Mouse (Mus musculus): Measurements from ENCODE around the gene Rnf141. TPM values are rescaled to one million over a fixed set of nuclear protein-coding genes. Genes with fewer than 3 reads are reported as not detected.
A peak's percentile ranks its signal among the peaks of the same experiment; 100 is the strongest.

Gene Rnf141
- 21.4 and 22.5 TPM in 2 replicates for polyA plus RNA-seq (2015; fragmentation: Nextera tagmentation; extraction: Ambion mirVana)

DNA sequence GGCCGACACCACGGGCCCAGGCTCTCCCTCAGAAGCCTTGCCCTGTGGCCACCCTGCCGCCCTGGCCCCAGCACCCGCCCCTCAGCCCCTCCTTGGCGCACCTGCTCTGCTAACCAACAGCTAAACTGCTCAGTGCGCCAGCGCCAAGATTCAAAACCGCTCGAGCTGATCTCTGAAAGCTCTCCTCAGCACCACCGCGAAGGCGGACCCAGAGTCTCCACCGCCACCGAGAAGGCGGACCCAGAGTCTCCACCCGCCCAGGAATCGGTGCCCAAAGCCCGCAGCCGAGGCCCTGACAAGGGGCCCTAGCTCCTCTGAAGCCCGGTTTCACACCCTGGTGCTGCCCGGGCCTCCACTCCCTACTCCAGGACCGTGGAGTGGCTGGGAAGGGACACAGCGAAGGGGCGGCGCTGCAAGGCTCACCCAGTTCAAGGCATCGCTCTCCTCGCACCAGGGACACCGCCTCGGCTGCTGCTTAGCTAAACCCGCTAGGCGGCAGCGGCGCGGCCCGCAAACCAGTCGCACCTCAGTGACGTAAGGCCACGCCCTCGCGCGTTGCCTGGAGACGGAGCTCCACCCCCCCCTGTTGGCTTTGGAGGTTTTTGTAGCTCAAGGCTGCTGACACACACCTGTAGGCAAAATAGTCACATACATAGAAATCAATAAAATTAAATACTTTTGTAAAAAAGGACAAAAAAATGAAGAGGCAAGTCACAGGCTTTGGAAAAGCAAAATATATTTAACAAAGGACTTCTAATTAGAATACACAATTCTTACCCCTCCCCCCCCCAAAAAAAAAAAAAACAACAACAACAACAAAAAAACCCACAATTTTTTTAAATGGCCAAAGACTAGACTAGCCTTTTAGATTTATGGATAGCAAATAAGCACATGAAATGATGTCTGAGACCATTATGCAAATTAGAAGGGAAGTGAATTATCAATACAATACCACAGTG, at the start of gene Rnf141:
Gene Rnf141 (minus strand): TSS at position 542 of the 959 bp plus-strand sequence.
- Histone ChIP-seq H3K27ac (replicated peaks) (peak within 1 kb of the TSS; percentile 89), H3K4me1 (peaks cover 3% of the 10 kb centered on the region; the same call in 1 of the 2 replicates), H3K27me3 (no peaks in the 10 kb centered on the region), H3K4me2 (replicated peaks) (peak within 1 kb of the TSS; percentile 85), H3K36me3 (no peaks in the 10 kb centered on the region), H3K4me3 (replicated peaks) (peak within 1 kb of the TSS; percentile 85), H3K9ac (peak within 1 kb of the TSS; percentile 58), H3K9me3 (replicated peaks) (no peaks in the 10 kb centered on the region)
- ATAC-seq (ENCODE audit: insufficient number of reproducible peaks, low FRiP score, low TSS enrichment, low read depth) = peak; percentile 91
- WGBS = under 1% methylated on average over 42 of the region's 42 CpGs

DNA sequence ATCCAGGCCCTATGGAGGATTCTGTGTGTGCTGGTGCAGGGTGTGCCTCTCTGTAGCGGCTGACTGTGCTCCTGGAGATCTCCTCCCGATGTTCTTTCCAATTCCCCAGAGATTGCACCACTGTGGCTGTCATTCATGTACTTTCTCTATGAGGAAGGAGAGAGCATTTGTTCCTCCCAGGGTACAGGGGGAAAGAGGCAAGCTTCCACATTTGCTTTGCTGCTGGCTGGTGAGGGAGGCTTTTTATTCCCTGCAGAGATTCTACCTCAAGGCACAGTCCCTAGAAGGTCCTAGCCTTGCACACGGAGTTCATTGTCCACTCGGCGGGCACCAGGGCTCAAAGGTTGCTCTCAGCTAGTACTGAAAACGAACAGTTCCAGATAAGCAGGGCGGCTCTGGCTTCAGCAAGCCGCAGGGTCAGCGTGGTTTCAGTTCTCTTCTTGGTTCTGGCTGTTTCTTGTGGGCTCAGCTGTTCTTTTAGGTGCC, 47.3 kb upstream of the Rnf141 start:
- Histone ChIP-seq H3K4me2 (replicated peaks) (no peak overlapping the region), H3K4me3 (replicated peaks) (no peak overlapping the region), H3K27ac (replicated peaks) (no peak overlapping the region), H3K27me3 (no peaks in the 10 kb centered on the region), H3K9ac (no peak overlapping the region), H3K4me1 (no peaks in the 10 kb centered on the region), H3K9me3 (replicated peaks) (no peaks in the 10 kb centered on the region), H3K36me3 (no peaks in the 10 kb centered on the region)
- WGBS = 64% methylated on average over 9 of the region's 9 CpGs
- no peak for ATAC-seq (ENCODE audit: insufficient number of reproducible peaks, low FRiP score, low TSS enrichment, low read depth)

DNA sequence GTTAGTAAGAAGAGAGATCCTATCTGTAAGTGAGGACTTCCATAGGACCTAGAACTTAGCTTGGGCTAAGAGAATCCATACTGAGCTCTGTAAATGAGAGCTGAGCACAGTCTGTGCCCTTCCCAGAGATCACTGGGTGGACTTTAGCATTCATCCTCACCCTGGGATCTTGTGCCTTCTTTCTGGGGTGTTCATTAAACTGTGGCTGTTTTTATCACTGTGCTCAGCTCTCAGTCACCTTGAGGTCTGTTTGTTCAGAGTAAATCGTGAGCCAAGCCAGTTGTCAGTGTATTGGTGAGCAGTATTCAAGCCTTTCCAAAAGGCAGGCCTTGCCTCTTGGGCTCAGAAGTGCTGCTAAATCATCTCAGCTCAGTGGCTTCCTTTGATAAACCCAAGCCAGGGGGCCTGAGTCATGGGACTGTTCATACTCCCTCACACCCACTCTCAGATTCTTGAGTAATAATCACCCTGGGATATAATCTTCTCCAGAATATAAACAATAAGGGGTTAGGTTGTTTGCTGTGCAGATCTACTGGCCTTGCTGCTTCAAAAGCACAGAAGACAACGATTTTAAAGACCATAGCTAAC, 37.6 kb upstream of the Rnf141 start:
- no peak overlapping the region for H3K27ac ChIP-seq (replicated peaks)
- no peaks in the 10 kb centered on the region for H3K4me1 ChIP-seq
- H3K4me3 ChIP-seq (replicated peaks) = no peak overlapping the region
- no peak for ATAC-seq (ENCODE audit: insufficient number of reproducible peaks, low FRiP score, low TSS enrichment, low read depth)
- no peak overlapping the region for H3K4me2 ChIP-seq (replicated peaks)
- H3K36me3 ChIP-seq = no peaks in the 10 kb centered on the region
- 75% methylated on average over 2 of the region's 2 CpGs for WGBS
- H3K27me3 ChIP-seq = no peaks in the 10 kb centered on the region
- H3K9me3 ChIP-seq (replicated peaks) = no peaks in the 10 kb centered on the region
- no peak overlapping the region for H3K9ac ChIP-seq

DNA sequence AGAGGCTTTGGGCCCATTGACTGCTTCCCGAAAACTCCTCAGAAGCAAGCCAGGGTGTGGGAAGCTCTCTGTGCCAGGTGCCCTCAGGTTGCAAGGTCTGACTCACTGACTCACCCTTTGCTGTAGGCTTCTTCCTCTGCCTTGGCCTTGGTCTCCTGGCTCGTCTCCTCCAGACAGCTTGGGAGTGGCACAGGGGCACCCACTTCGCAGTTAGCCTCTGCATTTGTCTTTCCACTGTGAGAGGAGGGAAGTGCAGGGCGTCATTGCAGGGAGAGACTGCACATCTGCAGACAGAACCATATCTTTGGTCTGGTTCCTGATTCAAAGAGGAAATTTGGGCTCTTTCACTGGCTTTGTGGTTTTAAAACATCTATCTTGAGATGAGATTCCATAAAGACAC, 33.8 kb upstream of the Rnf141 start:
- Histone ChIP-seq H3K27ac (replicated peaks) (no peak overlapping the region), H3K4me2 (replicated peaks) (no peak overlapping the region), H3K4me1 (no peaks in the 10 kb centered on the region), H3K27me3 (no peaks in the 10 kb centered on the region), H3K4me3 (replicated peaks) (no peak overlapping the region), H3K9ac (no peak overlapping the region), H3K36me3 (no peaks in the 10 kb centered on the region), H3K9me3 (replicated peaks) (no peaks in the 10 kb centered on the region)
- no peak for ATAC-seq (ENCODE audit: insufficient number of reproducible peaks, low FRiP score, low TSS enrichment, low read depth)
- WGBS = 80% methylated on average over 4 of the region's 4 CpGs

DNA sequence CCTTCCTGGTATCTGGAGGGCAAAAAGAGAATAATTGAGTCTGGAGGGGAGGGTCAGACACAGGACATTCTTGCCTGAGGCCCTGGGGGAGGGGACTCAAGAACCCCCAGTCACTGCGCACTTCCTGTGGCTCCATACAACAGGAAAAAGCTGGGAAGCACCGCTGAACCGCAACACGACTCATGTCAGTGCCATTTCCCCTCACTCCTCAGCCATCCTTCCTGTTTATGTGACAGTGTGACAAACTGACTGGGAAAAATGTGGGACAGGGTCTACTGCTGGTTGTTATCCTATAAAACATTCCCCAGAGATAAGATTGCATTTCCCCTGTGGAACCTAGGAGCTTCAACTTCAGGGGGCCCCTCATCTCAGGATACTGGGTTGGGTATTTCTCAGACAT, 32.7 kb upstream of the Rnf141 start:
- no peaks in the 10 kb centered on the region for H3K27me3 ChIP-seq
- no peak overlapping the region for H3K27ac ChIP-seq (replicated peaks)
- ATAC-seq (ENCODE audit: insufficient number of reproducible peaks, low FRiP score, low TSS enrichment, low read depth) = no peak
- no peak overlapping the region for H3K4me3 ChIP-seq (replicated peaks)
- no peak overlapping the region for H3K4me2 ChIP-seq (replicated peaks)
- 82% methylated on average over 4 of the region's 4 CpGs for WGBS
- H3K4me1 ChIP-seq = no peaks in the 10 kb centered on the region
- no peaks in the 10 kb centered on the region for H3K36me3 ChIP-seq
- H3K9ac ChIP-seq = no peak overlapping the region
- H3K9me3 ChIP-seq (replicated peaks) = no peaks in the 10 kb centered on the region

DNA sequence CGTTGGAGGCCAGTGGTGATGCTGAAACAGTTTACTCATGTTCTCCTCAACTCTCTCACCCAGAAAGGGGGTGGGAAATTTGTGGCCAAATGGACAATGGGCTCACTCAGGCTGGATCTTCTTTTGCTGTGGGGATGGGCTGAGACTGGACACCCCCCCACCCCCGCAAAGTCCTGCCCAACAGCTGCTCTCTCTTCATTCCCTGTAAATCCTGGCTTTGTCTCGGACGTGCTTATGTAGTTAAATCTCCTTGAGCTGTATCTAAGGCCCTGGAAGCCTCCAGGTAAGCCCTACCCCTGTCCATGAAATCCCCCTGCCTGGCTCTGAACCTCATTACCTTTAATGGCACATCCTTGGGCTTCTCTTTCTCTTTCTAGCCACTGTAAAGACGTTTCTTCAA, 24.6 kb upstream of the Rnf141 start:
- H3K4me1 ChIP-seq = no peaks in the 10 kb centered on the region
- 65% methylated on average over 5 of the region's 5 CpGs for WGBS
- no peak overlapping the region for H3K4me2 ChIP-seq (replicated peaks)
- H3K36me3 ChIP-seq = no peaks in the 10 kb centered on the region
- no peak overlapping the region for H3K27ac ChIP-seq (replicated peaks)
- H3K27me3 ChIP-seq = no peaks in the 10 kb centered on the region
- ATAC-seq (ENCODE audit: insufficient number of reproducible peaks, low FRiP score, low TSS enrichment, low read depth) = no peak
- H3K9me3 ChIP-seq (replicated peaks) = no peaks in the 10 kb centered on the region
- H3K9ac ChIP-seq = no peak overlapping the region
- no peak overlapping the region for H3K4me3 ChIP-seq (replicated peaks)

DNA sequence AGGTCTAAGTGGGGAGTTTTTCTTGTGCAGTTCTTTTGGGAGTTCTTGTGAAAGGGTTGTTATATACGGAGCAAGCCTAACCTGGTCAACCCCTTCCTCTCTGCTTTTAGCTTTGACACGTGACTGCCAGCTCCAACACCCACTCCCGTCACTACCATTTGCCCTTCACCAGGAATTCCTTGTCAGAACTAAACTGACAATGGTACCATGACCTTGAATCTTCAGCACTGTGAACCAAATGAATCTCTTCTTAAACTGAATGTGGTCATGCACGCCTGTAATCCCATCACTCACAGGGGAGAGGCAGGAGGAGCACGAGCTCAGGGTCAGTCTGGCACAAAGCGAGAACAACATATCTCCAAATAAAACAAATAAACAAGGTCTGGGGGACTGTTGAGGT, 22.9 kb upstream of the Rnf141 start:
- H3K4me1 ChIP-seq = no peaks in the 10 kb centered on the region
- H3K27ac ChIP-seq (replicated peaks) = no peak overlapping the region
- no peak overlapping the region for H3K4me2 ChIP-seq (replicated peaks)
- H3K4me3 ChIP-seq (replicated peaks) = no peak overlapping the region
- no peak for ATAC-seq (ENCODE audit: insufficient number of reproducible peaks, low FRiP score, low TSS enrichment, low read depth)
- no peaks in the 10 kb centered on the region for H3K9me3 ChIP-seq (replicated peaks)
- no peak overlapping the region for H3K9ac ChIP-seq
- no peaks in the 10 kb centered on the region for H3K36me3 ChIP-seq
- no peaks in the 10 kb centered on the region for H3K27me3 ChIP-seq
- WGBS = 84% methylated on average over 6 of the region's 6 CpGs

DNA sequence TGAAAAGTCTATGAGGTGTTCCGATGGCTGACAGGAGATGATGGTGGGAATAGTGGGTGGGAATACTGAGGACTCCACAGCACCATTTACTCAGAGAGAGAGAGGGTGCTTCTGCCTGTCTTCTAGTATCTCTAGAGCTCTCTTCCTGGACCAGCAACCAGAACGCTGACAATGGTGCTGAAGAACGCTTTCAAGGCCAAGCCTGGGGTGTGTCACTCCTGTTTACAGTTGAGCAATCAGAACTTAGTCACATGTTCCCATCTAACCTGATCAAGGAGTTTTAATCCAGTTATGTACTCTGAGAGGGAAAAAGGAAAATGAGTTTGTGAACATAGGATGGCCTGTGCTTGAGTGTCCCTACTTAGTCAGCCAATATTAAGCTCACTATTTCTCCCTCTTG, 21.8 kb upstream of the Rnf141 start:
- H3K4me1 ChIP-seq = no peaks in the 10 kb centered on the region
- no peaks in the 10 kb centered on the region for H3K36me3 ChIP-seq
- no peak for ATAC-seq (ENCODE audit: insufficient number of reproducible peaks, low FRiP score, low TSS enrichment, low read depth)
- H3K4me3 ChIP-seq (replicated peaks) = no peak overlapping the region
- H3K9me3 ChIP-seq (replicated peaks) = no peaks in the 10 kb centered on the region
- H3K27ac ChIP-seq (replicated peaks) = no peak overlapping the region
- H3K9ac ChIP-seq = no peak overlapping the region
- no peaks in the 10 kb centered on the region for H3K27me3 ChIP-seq
- 89% methylated on average over 3 of the region's 3 CpGs for WGBS
- no peak overlapping the region for H3K4me2 ChIP-seq (replicated peaks)

DNA sequence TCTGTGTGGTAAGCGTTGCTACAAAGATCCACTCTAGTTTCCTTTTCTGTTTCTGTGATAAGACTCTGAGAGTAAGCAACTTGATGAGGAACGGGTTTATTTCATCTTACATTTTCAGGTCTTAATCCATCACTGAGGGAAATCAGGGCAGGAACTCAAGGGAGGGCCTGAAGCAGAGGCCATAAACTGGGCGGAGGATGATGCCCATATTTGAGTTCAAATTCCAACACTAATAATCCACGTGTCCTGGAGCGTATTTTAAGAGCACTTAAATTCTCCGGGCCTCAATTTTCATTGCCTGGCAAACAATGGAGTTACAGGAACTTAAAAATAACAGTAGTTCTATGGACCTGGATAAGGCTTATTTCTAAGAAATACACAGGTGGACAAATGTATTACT, 21.3 kb upstream of the Rnf141 start:
- ATAC-seq (ENCODE audit: insufficient number of reproducible peaks, low FRiP score, low TSS enrichment, low read depth) = no peak
- WGBS = 79% methylated on average over 6 of the region's 6 CpGs

DNA sequence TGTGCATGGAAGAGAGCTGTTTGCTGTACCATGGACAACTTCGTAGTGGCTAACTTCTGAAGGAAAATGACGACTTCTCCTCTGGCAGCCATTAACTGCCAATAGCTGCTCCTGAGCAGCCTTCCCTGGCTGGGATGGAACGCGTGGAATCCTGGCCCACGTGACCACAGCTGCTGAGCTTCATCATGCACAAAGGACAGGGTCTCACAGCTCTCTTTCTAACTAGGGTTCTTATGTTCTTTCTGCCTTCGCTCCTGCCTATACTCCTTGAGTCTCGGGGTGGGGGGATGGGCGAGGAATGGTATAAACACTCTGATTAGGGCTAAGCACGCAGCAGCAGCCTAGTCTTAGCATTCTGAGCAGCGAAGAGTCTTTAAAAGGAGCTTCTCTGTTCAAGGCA, 20.8 kb upstream of the Rnf141 start:
- WGBS = 37% methylated on average over 10 of the region's 10 CpGs
- H3K9ac ChIP-seq = no peak overlapping the region
- no peak overlapping the region for H3K27ac ChIP-seq (replicated peaks)
- H3K9me3 ChIP-seq (replicated peaks) = no peaks in the 10 kb centered on the region
- peak; percentile 11; the same call in 1 of the 2 replicates for ATAC-seq (ENCODE audit: insufficient number of reproducible peaks, low FRiP score, low TSS enrichment, low read depth)
- H3K4me2 ChIP-seq (replicated peaks) = no peak overlapping the region
- H3K4me1 ChIP-seq = no peaks in the 10 kb centered on the region
- H3K36me3 ChIP-seq = no peaks in the 10 kb centered on the region
- H3K4me3 ChIP-seq (replicated peaks) = no peak overlapping the region
- H3K27me3 ChIP-seq = no peaks in the 10 kb centered on the region

More for the DNA sequence above, 21.3 kb upstream of the Rnf141 start:
- no peaks in the 10 kb centered on the region for H3K9me3 ChIP-seq (replicated peaks)
- H3K4me3 ChIP-seq (replicated peaks) = no peak overlapping the region
- no peaks in the 10 kb centered on the region for H3K4me1 ChIP-seq
- no peak overlapping the region for H3K27ac ChIP-seq (replicated peaks)
- no peaks in the 10 kb centered on the region for H3K27me3 ChIP-seq
- no peaks in the 10 kb centered on the region for H3K36me3 ChIP-seq
- no peak overlapping the region for H3K9ac ChIP-seq
- H3K4me2 ChIP-seq (replicated peaks) = no peak overlapping the region

DNA sequence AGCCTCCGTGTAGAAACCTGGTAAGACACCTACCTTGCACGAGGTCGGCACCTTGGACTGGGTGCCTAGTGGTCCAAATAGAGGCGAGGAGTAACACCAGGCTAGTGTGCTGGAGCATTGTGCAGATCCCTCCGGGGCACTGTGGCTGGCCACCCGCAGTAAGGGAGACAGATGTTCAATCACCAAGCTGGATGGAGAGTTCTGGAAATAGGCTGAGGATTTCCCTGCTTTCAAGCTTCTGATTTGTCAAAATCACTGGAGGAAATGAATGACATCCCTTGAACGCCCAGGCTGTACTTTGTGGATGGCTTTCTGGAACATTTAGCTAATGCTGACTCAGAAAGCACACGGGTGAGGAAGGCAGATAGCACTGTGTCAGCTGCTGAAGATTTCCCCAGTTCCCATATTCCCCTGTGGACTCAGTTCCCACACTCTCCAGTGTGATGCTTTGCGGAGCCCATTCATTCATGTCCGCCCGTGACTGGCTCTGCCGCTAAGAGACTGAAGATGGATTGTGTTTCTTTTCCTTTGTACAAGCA, 18.6 kb upstream of the Rnf141 start, which contains the start of gene Lyve1:
Gene Lyve1 (minus strand): TSS at position 489 of the 539 bp plus-strand sequence.
- no peak within 1 kb of the TSS for H3K4me2 ChIP-seq (replicated peaks)
- no peak for ATAC-seq (ENCODE audit: insufficient number of reproducible peaks, low FRiP score, low TSS enrichment, low read depth)
- no peak within 1 kb of the TSS for H3K9ac ChIP-seq
- H3K4me1 ChIP-seq = no peaks in the 10 kb centered on the region
- WGBS = 69% methylated on average over 12 of the region's 12 CpGs
- no peaks in the 10 kb centered on the region for H3K9me3 ChIP-seq (replicated peaks)
- H3K4me3 ChIP-seq (replicated peaks) = no peak within 1 kb of the TSS
- no peaks in the 10 kb centered on the region for H3K27me3 ChIP-seq
- no peak within 1 kb of the TSS for H3K27ac ChIP-seq (replicated peaks)
- H3K36me3 ChIP-seq = no peaks in the 10 kb centered on the region
